Mouse (Mus musculus) liver, adult 2 months (tissue): Measurements from ENCODE around the gene Fhad1.

Source experiments
- CTCF ChIP-seq: fragments of 200-500 bp; IDR thresholded peaks from 2 replicates; pipeline ENCODE4 v1.5.1; 2011; ENCODE audit warnings: low read depth, low read length, control low read depth
- POLR2A ChIP-seq: fragments of 200-500 bp; IDR thresholded peaks from 2 replicates; pipeline ENCODE4 v1.6.1; 2011; ENCODE audit warnings: low read length, control low read depth; ENCODE audit not compliant: insufficient read depth; ENCODE audit errors: extremely low read depth

DNA sequence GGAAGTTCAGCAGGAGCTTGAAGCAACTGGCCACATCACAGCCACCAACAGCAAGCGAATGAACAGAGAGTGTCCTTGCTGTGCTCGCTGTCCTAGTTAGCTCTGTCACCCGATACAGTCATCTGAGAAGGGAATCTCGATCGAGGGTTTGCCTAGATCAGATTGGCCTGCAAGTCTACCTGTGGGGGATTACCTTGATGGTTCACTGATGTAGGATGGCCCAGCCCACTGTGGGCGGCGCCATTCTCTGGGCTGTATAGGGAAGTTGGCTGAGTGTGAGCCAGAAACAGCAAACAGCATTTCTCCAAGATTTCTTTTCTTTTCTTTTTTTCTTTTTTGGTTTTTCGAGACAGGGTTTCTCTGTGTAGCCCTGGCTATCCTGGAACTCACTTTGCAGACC is 150.4 kb downstream of the Fhad1 start:
- TF ChIP-seq POLR2A (no peak), CTCF (no peak)
